In genomic region chr9:86701264-86701663, GRCm38 (mm10) we compare ENCODE assay signal across 13 mouse cellular contexts. TPM values are rescaled to one million over a fixed set of nuclear protein-coding genes. Genes with fewer than 3 reads are reported as not detected.
DNase-seq lines count a peak whose midpoint lies in the region; ATAC-seq and TF ChIP-seq lines count a peak whose summit lies in the region.
"Had no signal": no experiment of that assay in that cellular context is flagged by ENCODE, and none has a peak within 500 bp of the region (broad histone marks: within the 10 kb centered on the region; RNA-seq: fewer than 3 reads in every experiment).

No protein-coding gene starts in this region.

- WGBS in liver, postnatal 0 days (ENCODE audit: insufficient replicate concordance), result 49% methylated on average over 5 of the region's 5 CpGs
- 21% methylated on average over 5 of the region's 5 CpGs for WGBS in embryonic facial prominence, embryonic 15.5 days
- 22% methylated on average over 5 of the region's 5 CpGs for WGBS in limb, embryonic 14.5 days

- ATAC-seq in liver, postnatal 0 days, result no peak
- peak; percentile 65; the same call in 1 of the 2 replicates for ATAC-seq in embryonic facial prominence, embryonic 15.5 days (ENCODE audit: insufficient number of reproducible peaks, low FRiP score, low TSS enrichment, low read depth)
- peak; percentile 80 for ATAC-seq in limb, embryonic 14.5 days (ENCODE audit: low FRiP score, low read depth)
- ATAC-seq in erythroblast, adult 5-6 weeks (replicated peaks; ENCODE audit: low FRiP score, poor library complexity, severe bottlenecking), result no peak
- ATAC-seq: midbrain, embryonic 15.5 days had no signal

- peak; percentile 17 for DNase-seq in gastrocnemius, adult 18-20 months (ENCODE audit: low spot score)
- DNase-seq in gastrocnemius, adult 8-10 months (ENCODE audit: low spot score in 2 of 2), result no peak
- no peak for DNase-seq in liver, postnatal 0 days
- no peak for DNase-seq in liver
- peak; percentile 54 for DNase-seq in limb, embryonic 14.5 days (ENCODE audit: low spot score)
- DNase-seq in cerebellum, adult 8-10 months, result no peak
- DNase-seq: embryo, embryonic 11 days had no signal

- no peak for TF ChIP-seq CTCF in liver, postnatal 0 days (IDR thresholded peaks at IDR 0.05; ENCODE audit: low read depth)

- H3K4me1 ChIP-seq in liver, postnatal 0 days (ENCODE audit: insufficient read depth), result no peaks in the 10 kb centered on the region
- H3K4me1 ChIP-seq in embryonic facial prominence, embryonic 15.5 days, result no peaks in the 10 kb centered on the region
- peaks cover 3% of the 10 kb centered on the region; the same call in 1 of the 2 replicates for H3K4me1 ChIP-seq in limb, embryonic 14.5 days (ENCODE audit: control insufficient read depth, insufficient read depth, low read length)
- H3K4me1 ChIP-seq: neural tube, embryonic 15.5 days had no signal

- no peak for TF ChIP-seq EP300 in liver, postnatal 0 days (IDR thresholded peaks at IDR 0.05; ENCODE audit: low read depth)

- TF ChIP-seq POLR2A in limb, embryonic 14.5 days (IDR thresholded peaks at IDR 0.05; ENCODE audit: borderline replicate concordance, extremely low read depth, insufficient read depth, insufficient read length), result no peak

- H3K27ac ChIP-seq in liver, postnatal 0 days (ENCODE audit: low read depth), result peak overlapping the region; percentile 30; the same call in 1 of the 2 replicates
- H3K27ac ChIP-seq in embryonic facial prominence, embryonic 15.5 days (replicated peaks), result no peak overlapping the region
- 0 out of 2 replicates have a peak overlapping the region, but pooled peaks have one; percentile 29 for H3K27ac ChIP-seq in limb, embryonic 14.5 days (replicated peaks; ENCODE audit: low read depth, low read length)
- H3K27ac ChIP-seq: hindbrain, embryonic 14.5 days; liver, embryonic 12.5 days; midbrain, embryonic 15.5 days; neural tube, embryonic 15.5 days had no signal

- no peak overlapping the region for H3K9ac ChIP-seq in liver, postnatal 0 days (replicated peaks)
- no peak overlapping the region for H3K9ac ChIP-seq in embryonic facial prominence, embryonic 15.5 days
- H3K9ac ChIP-seq in limb, embryonic 14.5 days (ENCODE audit: low read depth, low read length, severe bottlenecking), result no peak overlapping the region
- H3K9ac ChIP-seq: hindbrain, embryonic 14.5 days; liver, embryonic 12.5 days; midbrain, embryonic 15.5 days; neural tube, embryonic 15.5 days had no signal

- H3K4me2 ChIP-seq in liver, postnatal 0 days (ENCODE audit: low read depth, low read length), result no peak overlapping the region
- H3K4me2 ChIP-seq in embryonic facial prominence, embryonic 15.5 days (replicated peaks), result no peak overlapping the region
- no peak overlapping the region for H3K4me2 ChIP-seq in limb, embryonic 14.5 days (replicated peaks; ENCODE audit: low read depth, low read length, severe bottlenecking)
- H3K4me2 ChIP-seq: hindbrain, embryonic 14.5 days; liver, embryonic 12.5 days; midbrain, embryonic 15.5 days; neural tube, embryonic 15.5 days had no signal

- H3K36me3 ChIP-seq in liver, postnatal 0 days (replicated peaks; ENCODE audit: insufficient read depth, low read length), result no peaks in the 10 kb centered on the region
- H3K36me3 ChIP-seq in embryonic facial prominence, embryonic 15.5 days, result no peaks in the 10 kb centered on the region
- no peaks in the 10 kb centered on the region for H3K36me3 ChIP-seq in limb, embryonic 14.5 days (ENCODE audit: control insufficient read depth, insufficient read depth, low read length)
- H3K36me3 ChIP-seq: liver, embryonic 12.5 days; midbrain, embryonic 15.5 days; neural tube, embryonic 15.5 days had no signal

- H3K4me3 ChIP-seq in liver, postnatal 0 days (ENCODE audit: low read depth, low read length), result no peak overlapping the region
- H3K4me3 ChIP-seq in embryonic facial prominence, embryonic 15.5 days (replicated peaks), result no peak overlapping the region
- no peak overlapping the region for H3K4me3 ChIP-seq in limb, embryonic 14.5 days (replicated peaks; ENCODE audit: low read length)
- H3K4me3 ChIP-seq: liver, embryonic 12.5 days; midbrain, embryonic 15.5 days; neural tube, embryonic 15.5 days had no signal

- no peaks in the 10 kb centered on the region for H3K9me3 ChIP-seq in liver, postnatal 0 days (ENCODE audit: low read length)
- no peaks in the 10 kb centered on the region for H3K9me3 ChIP-seq in embryonic facial prominence, embryonic 15.5 days (replicated peaks)
- no peaks in the 10 kb centered on the region for H3K9me3 ChIP-seq in limb, embryonic 14.5 days (ENCODE audit: control insufficient read depth, low read length)
- H3K9me3 ChIP-seq: liver, embryonic 12.5 days; midbrain, embryonic 15.5 days; neural tube, embryonic 15.5 days had no signal

- H3K27me3 ChIP-seq in liver, postnatal 0 days (ENCODE audit: insufficient read depth, low read length), result no peaks in the 10 kb centered on the region
- no peaks in the 10 kb centered on the region for H3K27me3 ChIP-seq in embryonic facial prominence, embryonic 15.5 days
- H3K27me3 ChIP-seq in limb, embryonic 14.5 days (ENCODE audit: control insufficient read depth, insufficient read depth, low read length), result no peaks in the 10 kb centered on the region
- H3K27me3 ChIP-seq: liver, embryonic 12.5 days; midbrain, embryonic 15.5 days; neural tube, embryonic 15.5 days had no signal

RNA-seq across cellular contexts. Expression of gene Me1, which starts 5.5 kb away (rescaled TPM):
- total RNA-seq in gastrocnemius, adult 18-20 months (2021), result 100 to 1,000 TPM; 189 to 224 TPM
- total RNA-seq in gastrocnemius, adult 8-10 months (2022), result 100 to 1,000 TPM; 184 to 320 (median 228) TPM
- polyA plus RNA-seq in liver, postnatal 0 days (2015; fragmentation: Nextera tagmentation; extraction: Ambion mirVana), result 7.7 and 10.3 TPM in 2 replicates
- 27.7 and 29.7 TPM in 2 replicates for polyA plus RNA-seq in embryonic facial prominence, embryonic 15.5 days (2015; fragmentation: Nextera tagmentation; extraction: Ambion mirVana)
- polyA plus RNA-seq in limb, embryonic 14.5 days (2012; rRNA removed), result 17.7 and 21.1 TPM in 2 replicates
- polyA plus RNA-seq in limb, embryonic 14.5 days (2014; fragmentation: Nextera tagmentation; extraction: Ambion mirVana), result 23.5 and 26.9 TPM in 2 replicates
- 0.58 TPM in 1 of 2 replicates, not detected in the other for total RNA-seq in erythroblast, adult 5-6 weeks (2015; ENCODE audit: low replicate concordance)
- 2.8 TPM in 1 of 2 replicates, not detected in the other for total RNA-seq in erythroblast, adult 5-6 weeks (2017; ENCODE audit: low replicate concordance)

RNA-seq across cellular contexts. Expression of gene Prss35, which starts 42.2 kb away (rescaled TPM):
- under 1 TPM in 1 of 2 experiments, not detected in 1; 0.12 TPM for total RNA-seq in gastrocnemius, adult 18-20 months (2021)
- under 1 TPM in 2 of 4 experiments, not detected in 2; 0.08 to 0.11 TPM for total RNA-seq in gastrocnemius, adult 8-10 months (2022)
- polyA plus RNA-seq in liver, postnatal 0 days (2015; fragmentation: Nextera tagmentation; extraction: Ambion mirVana), result 0.54 and 0.67 TPM in 2 replicates
- polyA plus RNA-seq in embryonic facial prominence, embryonic 15.5 days (2015; fragmentation: Nextera tagmentation; extraction: Ambion mirVana), result 54.5 and 64.6 TPM in 2 replicates
- 54.8 and 55.6 TPM in 2 replicates for polyA plus RNA-seq in limb, embryonic 14.5 days (2012; rRNA removed)
- polyA plus RNA-seq in limb, embryonic 14.5 days (2014; fragmentation: Nextera tagmentation; extraction: Ambion mirVana), result 75.5 and 80.8 TPM in 2 replicates
- not detected in 2 replicates for total RNA-seq in erythroblast, adult 5-6 weeks (2015; ENCODE audit: low replicate concordance)
- total RNA-seq in erythroblast, adult 5-6 weeks (2017; ENCODE audit: low replicate concordance), result not detected in 2 replicates

Comparison
In these comparisons a context has a peak if more than half of its experiments do, and no peak if none do; other contexts are left out.
1. DNase-seq: peak in gastrocnemius, adult 18-20 months (single experiment) and limb, embryonic 14.5 days (single experiment); none in gastrocnemius, adult 8-10 months (0 of 2), liver, postnatal 0 days (single experiment), liver (single experiment) and cerebellum, adult 8-10 months (single experiment).
2. ATAC-seq: peak in embryonic facial prominence, embryonic 15.5 days (single experiment) and limb, embryonic 14.5 days (single experiment); none in liver, postnatal 0 days (single experiment) and erythroblast, adult 5-6 weeks (single experiment).
3. RNA of gene Me1, which starts 5.5 kb away (total RNA-seq): 184 to 320 TPM in gastrocnemius, adult 8-10 months and 189 to 224 TPM in gastrocnemius, adult 18-20 months; 0.58 to 2.8 TPM in erythroblast, adult 5-6 weeks; every median in the first group is over 10 times any median in the second.